Mouse (Mus musculus): Measurements from ENCODE around the gene Pnkd.

Gene Pnkd

GRCm38 (mm10) chr1:74278988-74279387 is 5.7 kb upstream of the Pnkd start:
- no peak for DNase-seq

- DNase-seq: no peak
Measured at GRCm38 (mm10) chr1:74280591-74281325, 4.0 kb upstream of the Pnkd start.

GRCm38 (mm10) chr1:74281372-74281771 is 3.4 kb upstream of the Pnkd start:
- no peak for DNase-seq

GRCm38 (mm10) chr1:74281886-74282285 is 2.8 kb upstream of the Pnkd start:
- no peak for DNase-seq

GRCm38 (mm10) chr1:74282896-74283625 is 1.7 kb upstream of the Pnkd start:
- no peak for DNase-seq

- peak; percentile 73 to 74 for DNase-seq
Measured at GRCm38 (mm10) chr1:74283686-74284463, 855 bp upstream of the Pnkd start.

- no peak for DNase-seq
Measured at GRCm38 (mm10) chr1:74285212-74286010, 681 bp downstream of the Pnkd start.

GRCm38 (mm10) chr1:74286869-74287607 is 2.3 kb downstream of the Pnkd start:
- DNase-seq: peak in 1 of 2 experiments; percentile 28

GRCm38 (mm10) chr1:74288327-74288726 is 3.6 kb downstream of the Pnkd start:
- DNase-seq: no peak

GRCm38 (mm10) chr1:74289248-74289647 is 4.5 kb downstream of the Pnkd start:
- no peak for DNase-seq

- DNase-seq: no peak
Measured at GRCm38 (mm10) chr1:74289740-74290139, 5.0 kb downstream of the Pnkd start.

GRCm38 (mm10) chr1:74290141-74290540 is 5.4 kb downstream of the Pnkd start:
- DNase-seq: peak in 1 of 2 experiments; percentile 50

- DNase-seq: no peak
Measured at GRCm38 (mm10) chr1:74292331-74293020, 7.7 kb downstream of the Pnkd start.

- peak; percentile 55 to 69 for DNase-seq
Measured at GRCm38 (mm10) chr1:74293306-74293960, 8.7 kb downstream of the Pnkd start.

GRCm38 (mm10) chr1:74294090-74294643 is 9.4 kb downstream of the Pnkd start:
- DNase-seq: no peak

- no peak for DNase-seq
Measured at GRCm38 (mm10) chr1:74294733-74295455, 10.2 kb downstream of the Pnkd start.

GRCm38 (mm10) chr1:74295456-74296171 is 10.9 kb downstream of the Pnkd start:
- peak; percentile 92 to 98 for DNase-seq

- no peak for DNase-seq
Measured at GRCm38 (mm10) chr1:74296477-74296876, 11.7 kb downstream of the Pnkd start.

- peak; percentile 61 to 75 for DNase-seq
Measured at GRCm38 (mm10) chr1:74297269-74297668, 12.5 kb downstream of the Pnkd start.

Data from lung, postnatal 4 days (tissue).